Mouse (Mus musculus) midbrain, embryonic 14.5 days (tissue): ENCODE measurements around the gene Tm7sf3. TPM values are rescaled to one million over a fixed set of nuclear protein-coding genes. Genes with fewer than 3 reads are reported as not detected.

Experiments
- ATAC-seq: fragments of 200-750 bp; cut with Nextera tagmentation; 2 replicates; pipeline ENCODE4 v1.8.0; 2017; ENCODE audit warnings: moderate number of reproducible peaks, moderate library complexity; ENCODE audit not compliant: low FRiP score, low TSS enrichment
- DNase-seq: peaks from one replicate; pipeline ENCODE4 v3.0.0-alpha.2; 2015
- H3K27ac ChIP-seq: fragments of 300-500 bp; sonication (generic); replicated peaks from 2 replicates; pipeline ENCODE4 v1.5.1; 2014; ENCODE audit warnings: mild to moderate bottlenecking, low read depth, low read length, moderate library complexity
- H3K27me3 ChIP-seq: fragments of 300-500 bp; sonication (generic); 2 replicates; pipeline ENCODE4 v1.6.1; 2014; ENCODE audit warnings: low read length, control low read depth, mixed read lengths; ENCODE audit not compliant: control insufficient read depth, insufficient read depth
- H3K36me3 ChIP-seq: fragments of 300-500 bp; sonication (generic); 2 replicates; pipeline ENCODE4 v1.6.1; 2014; ENCODE audit warnings: low read length, control low read depth; ENCODE audit not compliant: control insufficient read depth, insufficient read depth
- H3K4me1 ChIP-seq: fragments of 300-500 bp; sonication (generic); 2 replicates; pipeline ENCODE4 v1.6.1; 2014; ENCODE audit warnings: mild to moderate bottlenecking, antibody characterized with exemption, low read length, control low read depth; ENCODE audit not compliant: control insufficient read depth, insufficient read depth
- H3K4me2 ChIP-seq: fragments of 300-500 bp; sonication (generic); 2 replicates; pipeline ENCODE4 v1.6.1; 2014; ENCODE audit warnings: mild to moderate bottlenecking, low read length, moderate library complexity
- H3K4me3 ChIP-seq: fragments of 300-500 bp; sonication (generic); replicated peaks from 2 replicates; pipeline ENCODE4 v1.5.1; 2014; ENCODE audit warnings: low read depth, low read length
- H3K9ac ChIP-seq: fragments of 300-500 bp; sonication (generic); replicated peaks from 2 replicates; pipeline ENCODE4 v1.6.1; 2014; ENCODE audit warnings: mild to moderate bottlenecking, low read length, moderate library complexity
- H3K9me3 ChIP-seq: fragments of 300-500 bp; sonication (generic); 2 replicates; pipeline ENCODE4 v1.6.1; 2016; ENCODE audit warnings: low read length, control low read depth, mixed read lengths; ENCODE audit not compliant: control insufficient read depth
- WGBS: fragments of 180-500 bp; shearing (Covaris S2); extraction: QIAGEN DNeasy Blood & Tissue Kit; methylation state at CpG from one replicate; pipeline ENCODE4 v1.1.7; 2014; 5-methylcytosine and 5-hydroxymethylcytosine counted together
- polyA plus RNA-seq: library from polyadenylated mRNA; unstranded; fragments of >200 nt; fragmentation: Nextera tagmentation; extraction: Ambion mirVana; gene quantifications from 2 replicates; pipeline ENCODE4 v1.2.1, GENCODE M21; 2014

Gene Tm7sf3
- polyA plus RNA-seq, 1 experiment from 2014 or later = 31.6 TPM

DNA sequence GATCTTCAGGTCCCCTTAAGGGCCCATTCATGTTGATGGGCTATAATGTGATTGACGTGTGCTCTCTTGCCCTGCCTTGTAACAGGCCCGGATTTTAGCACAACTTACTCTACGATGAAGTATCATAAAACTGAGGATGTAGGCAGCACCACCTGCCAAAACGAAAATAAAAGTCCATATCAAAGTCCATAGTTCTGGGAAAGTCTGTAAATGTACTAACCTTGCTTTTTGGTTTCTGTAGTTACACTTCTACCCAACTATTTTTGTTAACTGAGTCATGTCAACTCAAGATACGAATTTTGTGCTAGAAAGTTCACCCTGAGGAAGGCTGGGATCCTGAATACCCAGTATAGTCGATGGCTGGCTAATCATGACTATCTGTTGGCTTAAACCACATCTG, 1.6 kb downstream of the Tm7sf3 start:
- Histone ChIP-seq H3K27ac (no peak overlapping the region), H3K36me3 (no peaks in the 10 kb centered on the region), H3K4me2 (no peak overlapping the region), H3K9me3 (no peaks in the 10 kb centered on the region), H3K4me1 (peaks cover 8% of the 10 kb centered on the region), H3K4me3 (no peak overlapping the region), H3K9ac (no peak overlapping the region), H3K27me3 (no peaks in the 10 kb centered on the region)
- DNase-seq (no peak), ATAC-seq (no peak)
- WGBS = 87% methylated on average over 6 of the region's 6 CpGs

- Histone ChIP-seq H3K9me3 (no peaks in the 10 kb centered on the region), H3K9ac (no peak overlapping the region), H3K27me3 (no peaks in the 10 kb centered on the region), H3K27ac (no peak overlapping the region), H3K4me1 (peaks cover 8% of the 10 kb centered on the region), H3K36me3 (no peaks in the 10 kb centered on the region), H3K4me2 (no peak overlapping the region), H3K4me3 (no peak overlapping the region)
- no peak for ATAC-seq
- DNase-seq = no peak
- WGBS = 90% methylated on average over 7 of the region's 7 CpGs
Measured at GRCm38 (mm10) chr6:146640068-146640965, 2.3 kb downstream of the Tm7sf3 start.

DNA sequence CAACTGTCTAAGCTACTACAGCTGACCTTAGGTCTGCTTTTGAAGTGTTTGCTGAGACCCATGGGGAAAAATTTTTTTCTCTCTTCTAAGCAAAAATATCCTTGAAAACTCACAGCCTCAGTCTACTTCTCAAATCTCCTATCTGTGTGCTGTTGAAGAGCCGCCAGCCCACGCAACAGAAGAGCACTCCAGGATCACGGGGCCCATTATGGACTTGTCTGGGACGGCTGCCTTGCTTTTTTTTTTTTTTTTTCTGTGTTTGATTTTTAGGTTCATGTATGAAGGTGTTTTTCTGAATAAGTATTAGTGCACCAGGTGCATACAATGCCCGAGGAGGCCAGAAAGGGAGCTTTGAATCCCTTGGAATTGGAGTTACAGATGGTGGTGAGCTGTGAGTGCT, 6.1 kb downstream of the Tm7sf3 start:
- H3K9me3 ChIP-seq = no peaks in the 10 kb centered on the region
- WGBS = 92% methylated on average over 5 of the region's 5 CpGs
- H3K9ac ChIP-seq = no peak overlapping the region
- no peaks in the 10 kb centered on the region for H3K27me3 ChIP-seq
- no peak for ATAC-seq
- no peak overlapping the region for H3K4me3 ChIP-seq
- H3K4me2 ChIP-seq = no peak overlapping the region
- H3K4me1 ChIP-seq = peaks cover 5% of the 10 kb centered on the region; the same call in 1 of the 2 replicates
- no peaks in the 10 kb centered on the region for H3K36me3 ChIP-seq
- H3K27ac ChIP-seq = no peak overlapping the region
- DNase-seq = no peak

GRCm38 (mm10) chr6:146634759-146635606, 7.6 kb downstream of the Tm7sf3 start:
- H3K36me3 ChIP-seq = no peaks in the 10 kb centered on the region
- DNase-seq (peak; percentile 21), ATAC-seq (no peak)
- H3K9me3 ChIP-seq = no peaks in the 10 kb centered on the region
- no peaks in the 10 kb centered on the region for H3K27me3 ChIP-seq
- no peak overlapping the region for H3K9ac ChIP-seq
- peak overlapping the region; percentile 70 for H3K4me2 ChIP-seq
- H3K4me1 ChIP-seq = peaks cover 5% of the 10 kb centered on the region; the same call in 1 of the 2 replicates
- H3K4me3 ChIP-seq = peak overlapping the region; percentile 63; the same call in 1 of the 2 replicates
- 65% methylated on average over 4 of the region's 4 CpGs for WGBS
- no peak overlapping the region; the same call in 1 of the 2 replicates for H3K27ac ChIP-seq

DNA sequence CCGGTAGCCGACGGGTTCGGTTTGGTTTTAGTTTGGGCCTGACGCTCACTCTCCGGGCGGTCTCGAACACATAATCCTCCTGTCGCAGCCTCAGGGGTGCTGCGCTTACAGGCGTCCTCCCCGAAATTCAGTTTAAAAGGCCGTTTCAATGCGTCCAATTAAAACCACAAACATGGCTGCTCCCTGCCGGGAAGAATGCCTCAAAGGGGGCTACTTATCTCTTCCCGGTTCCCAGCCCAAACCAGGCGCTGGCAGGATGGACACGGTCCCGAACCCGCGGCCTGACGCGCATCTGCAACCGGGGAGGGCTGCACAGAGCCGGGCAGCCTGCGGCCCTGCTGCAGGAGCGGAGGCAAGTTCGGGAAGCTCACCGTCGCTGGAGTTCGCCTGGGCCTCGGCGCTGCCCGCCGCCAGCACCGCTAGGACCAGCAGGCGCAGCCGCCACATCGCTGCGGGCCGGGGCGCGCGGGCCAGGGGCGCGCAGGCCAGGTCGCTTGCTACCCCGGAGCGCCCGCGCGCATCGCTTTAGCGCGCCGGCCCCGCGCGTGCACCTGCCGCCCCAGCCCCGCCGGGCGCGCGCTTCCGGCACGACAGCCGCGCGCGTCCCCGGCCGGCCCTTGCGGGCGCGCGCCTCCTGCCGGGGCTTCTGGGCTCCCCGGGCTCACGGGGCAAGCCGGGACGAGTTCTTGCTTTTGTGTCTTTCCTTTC, 8.5 kb downstream of the Tm7sf3 start:
- peak overlapping the region; percentile 63 for H3K4me3 ChIP-seq
- H3K4me2 ChIP-seq = peak overlapping the region; percentile 70
- no peaks in the 10 kb centered on the region for H3K27me3 ChIP-seq
- peak; percentile 96 for DNase-seq
- H3K9ac ChIP-seq = peak overlapping the region; percentile 68
- H3K4me1 ChIP-seq = peaks cover 5% of the 10 kb centered on the region; the same call in 1 of the 2 replicates
- H3K9me3 ChIP-seq = no peaks in the 10 kb centered on the region
- peak overlapping the region; percentile 83 for H3K27ac ChIP-seq
- peak; percentile 94 for ATAC-seq
- no peaks in the 10 kb centered on the region for H3K36me3 ChIP-seq
- under 1% methylated on average over 82 of the region's 82 CpGs for WGBS

- ATAC-seq = 0 out of 2 replicates have a peak, but pooled peaks have one; percentile 10
- Histone ChIP-seq H3K9ac (peak overlapping the region; percentile 68), H3K4me1 (peaks cover 5% of the 10 kb centered on the region; the same call in 1 of the 2 replicates), H3K4me2 (peak overlapping the region; percentile 70), H3K27me3 (no peaks in the 10 kb centered on the region), H3K36me3 (no peaks in the 10 kb centered on the region), H3K4me3 (peak overlapping the region; percentile 63), H3K27ac (peak overlapping the region; percentile 83), H3K9me3 (no peaks in the 10 kb centered on the region)
- peak; percentile 63 for DNase-seq
- 13% methylated on average over 14 of the region's 14 CpGs for WGBS
Measured at GRCm38 (mm10) chr6:146633629-146634014, 9.0 kb downstream of the Tm7sf3 start.

- Histone ChIP-seq H3K27me3 (no peaks in the 10 kb centered on the region), H3K9me3 (no peaks in the 10 kb centered on the region), H3K9ac (0 out of 2 replicates have a peak overlapping the region, but pooled peaks have one; percentile 2), H3K4me3 (0 out of 2 replicates have a peak overlapping the region, but pooled peaks have one; percentile 63), H3K4me2 (peak overlapping the region; percentile 70), H3K4me1 (peaks cover 5% of the 10 kb centered on the region; the same call in 1 of the 2 replicates), H3K27ac (no peak overlapping the region), H3K36me3 (no peaks in the 10 kb centered on the region)
- ATAC-seq (no peak), DNase-seq (peak; percentile 28)
- 35% methylated on average over 8 of the region's 8 CpGs for WGBS
Measured at GRCm38 (mm10) chr6:146633097-146633496, 9.5 kb downstream of the Tm7sf3 start.

DNA sequence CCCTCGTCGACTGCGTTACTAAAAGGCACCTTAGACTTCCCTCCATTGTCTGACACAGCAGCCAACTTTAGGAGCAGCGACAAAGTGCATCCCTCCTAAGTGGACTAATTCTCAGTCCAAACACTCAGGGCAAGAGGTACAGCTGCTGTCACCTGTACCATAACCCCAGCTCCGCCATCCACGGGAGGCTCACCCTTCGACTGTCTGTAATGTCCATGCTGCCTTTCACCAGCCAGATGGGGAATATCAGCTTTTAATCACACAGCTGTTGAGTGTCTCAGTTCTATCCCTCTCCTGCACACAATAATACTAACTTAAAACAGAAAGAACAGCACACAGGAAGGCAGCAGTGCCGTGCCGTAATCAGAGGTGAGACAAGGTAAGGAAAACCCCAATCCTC, 10.2 kb downstream of the Tm7sf3 start:
- Histone ChIP-seq H3K4me2 (no peak overlapping the region), H3K27ac (no peak overlapping the region), H3K4me3 (no peak overlapping the region), H3K9me3 (no peaks in the 10 kb centered on the region), H3K27me3 (no peaks in the 10 kb centered on the region), H3K4me1 (peaks cover 5% of the 10 kb centered on the region; the same call in 1 of the 2 replicates), H3K9ac (no peak overlapping the region), H3K36me3 (no peaks in the 10 kb centered on the region)
- ATAC-seq (no peak), DNase-seq (no peak)
- WGBS = 81% methylated on average over 9 of the region's 9 CpGs
